Mouse (Mus musculus): ENCODE results near the gene Trpv1. TPM values are rescaled to one million over a fixed set of nuclear protein-coding genes. Genes with fewer than 3 reads are reported as not detected.

The Trpv1 gene
- polyA plus RNA-seq (2012; ENCODE audit: insufficient read depth, insufficient read length, missing spikeins): 0.33 and 0.75 TPM in 2 replicates

GRCm38 (mm10) chr11:73233992-73234391 is at the start of gene Trpv1:
Gene Trpv1 (plus strand): TSS chr11:73234292.
- Histone ChIP-seq H3K4me3 (ENCODE audit: insufficient read depth, low read depth, low read length) (no peak within 1 kb of the TSS), H3K4me1 (ENCODE audit: control insufficient read depth, insufficient read depth, insufficient read length, low read length) (peaks cover 24% of the 10 kb centered on the region), H3K27ac (replicated peaks; ENCODE audit: low read depth, low read length) (no peak within 1 kb of the TSS)

- no peak overlapping the region for H3K4me3 ChIP-seq (ENCODE audit: insufficient read depth, low read depth, low read length)
- H3K4me1 ChIP-seq (ENCODE audit: control insufficient read depth, insufficient read depth, insufficient read length, low read length): no peaks in the 10 kb centered on the region
- H3K27ac ChIP-seq (replicated peaks; ENCODE audit: low read depth, low read length): no peak overlapping the region
Measured at GRCm38 (mm10) chr11:73185872-73186615, 48.0 kb upstream of the Trpv1 start.

GRCm38 (mm10) chr11:73187231-73187630 is 46.9 kb upstream of the Trpv1 start:
- no peak overlapping the region for H3K27ac ChIP-seq (replicated peaks; ENCODE audit: low read depth, low read length)
- H3K4me1 ChIP-seq (ENCODE audit: control insufficient read depth, insufficient read depth, insufficient read length, low read length): no peaks in the 10 kb centered on the region
- no peak overlapping the region for H3K4me3 ChIP-seq (ENCODE audit: insufficient read depth, low read depth, low read length)

DNA sequence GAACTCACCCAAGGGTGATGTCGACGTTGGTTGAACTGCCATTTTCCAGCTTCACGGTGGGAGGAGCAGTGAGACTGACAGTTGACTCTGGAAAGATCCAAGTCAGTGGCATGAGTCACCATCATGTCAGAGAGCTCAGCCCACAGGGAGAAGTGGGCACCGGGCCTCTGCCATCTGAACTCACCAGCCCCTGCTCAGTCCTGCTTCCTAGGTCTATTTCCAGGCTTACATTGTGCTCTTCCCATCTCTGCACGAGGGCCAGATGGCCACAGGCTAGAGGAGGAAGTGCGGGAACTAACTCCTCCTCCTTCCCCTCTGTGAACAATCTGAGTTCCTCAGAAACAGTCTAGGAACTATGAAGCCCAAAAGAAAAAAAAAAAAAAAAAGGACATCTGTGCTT is 41.0 kb upstream of the Trpv1 start:
- no peak overlapping the region for H3K27ac ChIP-seq (replicated peaks; ENCODE audit: low read depth, low read length)
- no peaks in the 10 kb centered on the region for H3K4me1 ChIP-seq (ENCODE audit: control insufficient read depth, insufficient read depth, insufficient read length, low read length)
- no peak overlapping the region for H3K4me3 ChIP-seq (ENCODE audit: insufficient read depth, low read depth, low read length)

DNA sequence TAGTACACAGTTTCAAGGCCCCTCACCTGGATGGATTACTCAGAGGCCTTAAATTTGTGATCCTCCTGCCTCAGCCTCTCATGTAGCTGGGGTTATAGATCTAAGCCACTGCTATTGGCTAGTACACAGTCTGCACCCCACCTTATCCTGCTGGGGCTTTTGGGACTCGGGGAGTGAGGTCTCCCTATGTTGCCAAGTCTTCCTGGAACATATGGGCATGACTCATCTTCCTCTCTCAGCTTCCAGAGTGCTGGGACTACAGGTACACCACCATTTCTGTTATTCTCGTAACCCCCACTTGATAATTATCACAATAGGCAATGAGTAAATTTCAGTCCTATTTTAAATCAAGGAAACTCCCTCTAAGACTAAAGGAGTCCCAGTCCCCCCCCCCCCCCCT is 39.6 kb upstream of the Trpv1 start:
- Histone ChIP-seq H3K4me3 (ENCODE audit: insufficient read depth, low read depth, low read length) (no peak overlapping the region), H3K27ac (replicated peaks; ENCODE audit: low read depth, low read length) (no peak overlapping the region), H3K4me1 (ENCODE audit: control insufficient read depth, insufficient read depth, insufficient read length, low read length) (no peaks in the 10 kb centered on the region)

DNA sequence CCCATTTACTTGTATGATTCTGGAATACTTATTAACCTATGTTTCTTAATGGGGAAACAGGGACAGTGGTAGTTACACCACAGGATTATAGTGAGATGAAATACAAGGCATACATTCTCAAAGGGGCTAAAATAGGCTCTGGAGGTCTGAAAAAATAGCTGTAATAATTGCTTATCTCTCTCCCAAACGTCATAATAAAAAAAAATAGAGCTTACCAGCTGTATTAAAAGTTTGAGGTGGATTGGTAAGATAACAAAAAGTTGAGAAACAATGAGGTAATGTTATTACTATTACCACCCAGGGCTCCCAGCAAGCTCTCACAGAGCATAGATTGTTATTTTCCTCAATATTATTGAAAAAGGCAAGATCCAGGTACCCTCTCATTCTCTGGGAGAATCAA is 35.9 kb upstream of the Trpv1 start:
- Histone ChIP-seq H3K4me3 (ENCODE audit: insufficient read depth, low read depth, low read length) (peak overlapping the region; percentile 88), H3K4me1 (ENCODE audit: control insufficient read depth, insufficient read depth, insufficient read length, low read length) (peaks cover 5% of the 10 kb centered on the region; the same call in 1 of the 2 replicates), H3K27ac (replicated peaks; ENCODE audit: low read depth, low read length) (no peak overlapping the region)

- Histone ChIP-seq H3K4me1 (ENCODE audit: control insufficient read depth, insufficient read depth, insufficient read length, low read length) (peaks cover 5% of the 10 kb centered on the region; the same call in 1 of the 2 replicates), H3K27ac (replicated peaks; ENCODE audit: low read depth, low read length) (peak within 1 kb of the TSS; percentile 83), H3K4me3 (ENCODE audit: insufficient read depth, low read depth, low read length) (peak within 1 kb of the TSS; percentile 88)
Measured at GRCm38 (mm10) chr11:73198603-73199229, 35.4 kb upstream of the Trpv1 start, which contains the start of gene Ctns. Gene Ctns (minus strand): TSS chr11:73199042.

DNA sequence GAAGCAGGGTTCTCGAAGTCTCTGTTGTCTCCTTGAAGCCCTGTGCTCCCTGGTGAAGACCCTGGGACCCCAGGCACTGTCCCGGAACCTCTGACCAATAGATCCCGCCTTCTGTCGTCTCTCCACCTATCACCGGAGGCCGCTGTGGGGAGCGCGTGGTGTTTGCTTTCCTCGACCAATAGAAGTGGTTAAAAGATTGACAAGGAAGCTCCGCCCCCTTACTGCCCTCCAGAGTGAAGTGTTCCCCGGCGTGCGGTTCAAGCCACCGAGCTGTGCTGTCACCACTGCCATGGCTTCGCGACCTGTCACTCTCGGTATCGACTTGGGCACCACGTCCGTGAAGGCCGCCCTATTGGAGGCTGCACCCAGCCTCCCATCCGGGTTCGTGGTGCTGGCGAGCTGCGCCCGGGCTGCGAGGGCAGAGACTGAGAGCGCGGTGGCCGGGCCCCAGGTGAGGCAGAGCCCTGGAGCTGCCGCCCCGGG is 34.8 kb upstream of the Trpv1 start, which contains the start of gene Shpk:
Gene Shpk, plus strand, starts transcription at position 231 of the 483 bp plus-strand sequence.
- H3K4me3 ChIP-seq (ENCODE audit: insufficient read depth, low read depth, low read length): peak within 1 kb of the TSS; percentile 88
- H3K4me1 ChIP-seq (ENCODE audit: control insufficient read depth, insufficient read depth, insufficient read length, low read length): peaks cover 5% of the 10 kb centered on the region; the same call in 1 of the 2 replicates
- peak within 1 kb of the TSS; percentile 83 for H3K27ac ChIP-seq (replicated peaks; ENCODE audit: low read depth, low read length)

DNA sequence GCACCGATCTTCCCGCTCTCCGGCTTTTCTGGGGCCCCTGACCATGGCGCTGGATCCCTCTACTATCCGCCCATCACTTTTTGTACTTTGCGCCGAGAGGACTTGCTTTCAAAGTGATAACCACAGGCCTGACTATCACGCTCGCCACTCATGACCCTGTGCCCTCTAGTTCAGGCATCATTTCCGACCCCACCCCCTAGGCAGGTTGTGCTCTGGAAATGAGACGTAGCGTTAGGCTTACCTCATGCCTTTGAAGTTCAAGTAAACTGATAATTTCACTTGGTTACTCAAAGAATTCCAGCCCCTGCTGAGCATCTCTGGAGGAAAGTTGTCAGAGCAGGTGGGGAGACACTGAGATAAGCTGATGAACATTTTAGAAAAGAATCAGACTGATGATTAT is 34.2 kb upstream of the Trpv1 start:
- 0 out of 2 replicates have a peak overlapping the region, but pooled peaks have one; percentile 61 for H3K27ac ChIP-seq (replicated peaks; ENCODE audit: low read depth, low read length)
- H3K4me3 ChIP-seq (ENCODE audit: insufficient read depth, low read depth, low read length): peak overlapping the region; percentile 88
- peaks cover 5% of the 10 kb centered on the region; the same call in 1 of the 2 replicates for H3K4me1 ChIP-seq (ENCODE audit: control insufficient read depth, insufficient read depth, insufficient read length, low read length)

DNA sequence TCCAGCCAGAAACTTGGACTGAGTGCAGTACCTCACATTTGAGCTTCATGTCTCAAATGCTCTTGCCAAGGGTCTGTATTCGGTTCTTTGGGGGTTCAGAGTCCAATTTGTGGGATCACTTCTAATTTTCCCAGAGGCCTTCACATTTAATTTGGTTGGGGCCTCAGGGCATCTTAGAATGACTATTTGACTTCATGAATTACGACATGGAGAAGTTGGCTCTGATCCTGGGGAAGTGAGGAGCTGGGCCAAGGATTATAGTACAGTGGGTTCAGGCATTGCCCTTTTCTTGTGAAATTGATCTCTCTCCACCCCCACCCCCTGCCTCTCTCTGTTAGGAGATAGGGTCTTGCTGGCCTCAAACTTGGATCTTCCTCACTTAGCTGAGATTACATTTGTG is 33.1 kb upstream of the Trpv1 start:
- peak overlapping the region; percentile 56 for H3K27ac ChIP-seq (replicated peaks; ENCODE audit: low read depth, low read length)
- no peak overlapping the region for H3K4me3 ChIP-seq (ENCODE audit: insufficient read depth, low read depth, low read length)
- H3K4me1 ChIP-seq (ENCODE audit: control insufficient read depth, insufficient read depth, insufficient read length, low read length): peaks cover 5% of the 10 kb centered on the region; the same call in 1 of the 2 replicates

DNA sequence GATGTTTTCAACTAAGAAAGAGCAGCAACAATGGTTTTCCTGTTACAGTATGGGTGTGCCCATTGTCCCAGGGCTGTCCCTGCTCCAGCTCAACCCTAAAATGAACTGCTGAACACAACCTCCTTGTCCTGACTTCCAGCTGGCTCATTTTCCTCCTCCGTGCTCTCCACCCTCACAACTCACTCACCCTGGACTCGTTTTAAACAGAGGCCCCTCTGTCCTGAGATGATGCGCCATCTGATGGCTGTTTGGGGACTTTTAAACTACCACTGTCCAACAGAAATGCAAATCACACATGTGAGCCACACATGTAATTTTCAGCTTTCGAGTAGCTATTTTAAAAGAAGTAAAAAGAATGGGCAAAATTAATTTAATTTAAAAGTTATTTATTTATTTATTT is 32.5 kb upstream of the Trpv1 start:
- Histone ChIP-seq H3K4me1 (ENCODE audit: control insufficient read depth, insufficient read depth, insufficient read length, low read length) (peaks cover 5% of the 10 kb centered on the region; the same call in 1 of the 2 replicates), H3K27ac (replicated peaks; ENCODE audit: low read depth, low read length) (peak overlapping the region; percentile 56; the same call in 1 of the 2 replicates), H3K4me3 (ENCODE audit: insufficient read depth, low read depth, low read length) (no peak overlapping the region)

DNA sequence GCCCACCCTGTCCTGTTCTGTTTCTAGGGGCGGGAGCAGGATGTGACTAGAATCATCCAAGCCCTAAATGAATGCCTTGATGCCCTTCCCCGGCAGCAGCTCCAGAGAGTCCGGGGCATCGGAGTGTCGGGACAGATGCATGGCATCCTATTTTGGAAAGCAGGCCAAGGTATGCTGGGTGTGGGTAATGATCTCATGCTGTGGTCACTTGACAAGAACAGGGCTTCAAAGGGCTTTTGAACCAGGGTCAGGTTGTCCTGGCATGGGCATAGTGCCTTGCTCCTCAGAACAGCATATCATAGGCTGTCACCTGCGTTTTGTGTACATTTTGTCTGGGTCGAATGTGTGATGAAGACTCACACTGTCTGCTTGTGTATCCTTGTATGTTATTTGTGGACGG is 30.2 kb upstream of the Trpv1 start:
- Histone ChIP-seq H3K4me3 (ENCODE audit: insufficient read depth, low read depth, low read length) (no peak overlapping the region), H3K4me1 (ENCODE audit: control insufficient read depth, insufficient read depth, insufficient read length, low read length) (peaks cover 5% of the 10 kb centered on the region; the same call in 1 of the 2 replicates), H3K27ac (replicated peaks; ENCODE audit: low read depth, low read length) (no peak overlapping the region)

GRCm38 (mm10) chr11:73205194-73205593 is 28.9 kb upstream of the Trpv1 start:
- Histone ChIP-seq H3K4me1 (ENCODE audit: control insufficient read depth, insufficient read depth, insufficient read length, low read length) (peaks cover 5% of the 10 kb centered on the region; the same call in 1 of the 2 replicates), H3K27ac (replicated peaks; ENCODE audit: low read depth, low read length) (no peak overlapping the region)

DNA sequence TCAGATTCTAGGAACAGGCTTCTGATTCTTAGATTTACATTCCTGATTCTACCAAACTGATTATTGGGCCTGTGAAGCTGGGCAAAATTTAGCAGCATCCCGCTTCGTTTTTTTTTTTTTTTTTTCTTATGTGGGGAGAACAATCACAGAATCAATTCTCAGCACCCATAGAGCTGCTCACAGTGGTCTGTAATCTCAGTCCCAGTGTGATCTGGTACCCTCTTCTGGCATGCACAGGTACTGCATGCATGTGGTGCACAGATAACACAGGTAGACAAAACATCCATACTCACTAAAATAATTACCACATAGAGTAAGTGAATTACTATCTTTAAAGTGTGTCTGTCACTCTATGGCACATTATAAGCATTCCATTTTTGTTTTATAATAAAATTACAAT is 26.5 kb upstream of the Trpv1 start:
- no peak overlapping the region for H3K27ac ChIP-seq (replicated peaks; ENCODE audit: low read depth, low read length)

More at GRCm38 (mm10) chr11:73205194-73205593, 28.9 kb upstream of the Trpv1 start:
- no peak overlapping the region for H3K4me3 ChIP-seq (ENCODE audit: insufficient read depth, low read depth, low read length)

GRCm38 (mm10) chr11:73213956-73214355 is 20.1 kb upstream of the Trpv1 start:
- no peak overlapping the region for H3K4me3 ChIP-seq (ENCODE audit: insufficient read depth, low read depth, low read length)
- no peak overlapping the region for H3K27ac ChIP-seq (replicated peaks; ENCODE audit: low read depth, low read length)
- no peaks in the 10 kb centered on the region; the same call in 1 of the 2 replicates for H3K4me1 ChIP-seq (ENCODE audit: control insufficient read depth, insufficient read depth, insufficient read length, low read length)

More for the DNA sequence above, 26.5 kb upstream of the Trpv1 start:
- H3K4me3 ChIP-seq (ENCODE audit: insufficient read depth, low read depth, low read length): no peak overlapping the region
- H3K4me1 ChIP-seq (ENCODE audit: control insufficient read depth, insufficient read depth, insufficient read length, low read length): no peaks in the 10 kb centered on the region

All from brown adipose tissue, adult 24 weeks (tissue).